Mouse (Mus musculus) midbrain, embryonic 11.5 days (tissue): ENCODE measurements around the gene Map4. TPM values are rescaled to one million over a fixed set of nuclear protein-coding genes. Genes with fewer than 3 reads are reported as not detected.

ENCODE experiments used
- ATAC-seq: fragments of 200-750 bp; cut with Nextera tagmentation; 2 replicates; pipeline ENCODE4 v1.8.0; 2017; ENCODE audit warnings: moderate TSS enrichment, moderate library complexity; ENCODE audit not compliant: low FRiP score
- DNase-seq: peaks from one replicate; pipeline ENCODE4 v3.0.0; 2015; ENCODE audit warnings: low spot score; ENCODE audit errors: missing footprints
- H3K27ac ChIP-seq: fragments of 300-500 bp; sonication (generic); 2 replicates; pipeline ENCODE4 v1.5.1; 2014; ENCODE audit warnings: low read depth, low read length
- H3K27me3 ChIP-seq: fragments of 300-500 bp; sonication (generic); 2 replicates; pipeline ENCODE4 v1.6.1; 2014; ENCODE audit warnings: mild to moderate bottlenecking, low read length, moderate library complexity, mixed read lengths; ENCODE audit not compliant: control insufficient read depth, insufficient read depth
- H3K36me3 ChIP-seq: fragments of 300-500 bp; sonication (generic); 2 replicates; pipeline ENCODE4 v1.6.1; 2014; ENCODE audit warnings: mild to moderate bottlenecking, low read length, moderate library complexity, mixed read lengths; ENCODE audit not compliant: control insufficient read depth, insufficient read depth
- H3K4me1 ChIP-seq: fragments of 300-500 bp; sonication (generic); 2 replicates; pipeline ENCODE4 v1.6.1; 2014; ENCODE audit warnings: low read length; ENCODE audit not compliant: control insufficient read depth, insufficient read depth
- H3K4me2 ChIP-seq: fragments of 300-500 bp; sonication (generic); 2 replicates; pipeline ENCODE4 v1.6.1; 2014; ENCODE audit warnings: mild to moderate bottlenecking, moderate library complexity
- H3K4me3 ChIP-seq: fragments of 300-500 bp; sonication (generic); 2 replicates; pipeline ENCODE4 v1.5.1; 2014; ENCODE audit warnings: low read depth, low read length
- H3K9ac ChIP-seq: fragments of 300-500 bp; sonication (generic); 2 replicates; pipeline ENCODE4 v1.6.1; 2014; ENCODE audit warnings: low read length
- H3K9me3 ChIP-seq: fragments of 300-500 bp; sonication (generic); 2 replicates; pipeline ENCODE4 v1.6.1; 2016; ENCODE audit warnings: low read length; ENCODE audit not compliant: control insufficient read depth
- WGBS: fragments of 180-500 bp; shearing (Covaris S2); extraction: QIAGEN DNeasy Blood & Tissue Kit; methylation state at CpG from one replicate; pipeline ENCODE4 v1.1.7; 2014; 5-methylcytosine and 5-hydroxymethylcytosine counted together
- polyA plus RNA-seq: library from polyadenylated mRNA; unstranded; fragments of >200 nt; fragmentation: Nextera tagmentation; extraction: Ambion mirVana; gene quantifications from 2 replicates; pipeline ENCODE4 v1.2.1, GENCODE M21; 2014

Gene Map4
- polyA plus RNA-seq, 1 experiment from 2014 or later, result 81.4 TPM

DNA sequence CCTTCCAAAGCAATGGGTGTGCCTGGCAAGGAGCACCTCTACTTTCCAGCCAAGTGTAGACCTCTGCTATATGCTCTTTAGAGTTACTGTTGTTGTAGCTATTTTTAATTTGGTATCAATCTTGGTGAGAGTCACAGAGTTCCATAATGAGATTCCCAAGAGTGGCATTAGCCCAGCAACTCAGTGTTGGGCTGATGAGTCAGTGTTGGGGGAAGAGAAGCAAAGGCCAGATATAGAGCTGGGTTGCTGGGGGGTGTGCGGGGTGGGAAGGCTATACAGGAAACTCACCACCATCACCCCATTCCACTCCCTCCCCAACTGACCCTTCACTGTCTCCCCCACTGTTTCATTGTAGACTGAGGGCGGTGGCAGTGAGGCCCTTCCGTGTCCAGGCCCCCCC is 149.8 kb downstream of the Map4 start:
- no peaks in the 10 kb centered on the region for H3K27me3 ChIP-seq
- H3K4me2 ChIP-seq, result no peak overlapping the region
- no peak overlapping the region for H3K4me3 ChIP-seq
- ATAC-seq, result no peak
- H3K9ac ChIP-seq, result no peak overlapping the region
- no peak overlapping the region for H3K27ac ChIP-seq
- no peaks in the 10 kb centered on the region for H3K4me1 ChIP-seq
- WGBS, result 72% methylated on average over 3 of the region's 3 CpGs
- no peak for DNase-seq
- peaks cover 19% of the 10 kb centered on the region for H3K36me3 ChIP-seq
- no peaks in the 10 kb centered on the region for H3K9me3 ChIP-seq

DNA sequence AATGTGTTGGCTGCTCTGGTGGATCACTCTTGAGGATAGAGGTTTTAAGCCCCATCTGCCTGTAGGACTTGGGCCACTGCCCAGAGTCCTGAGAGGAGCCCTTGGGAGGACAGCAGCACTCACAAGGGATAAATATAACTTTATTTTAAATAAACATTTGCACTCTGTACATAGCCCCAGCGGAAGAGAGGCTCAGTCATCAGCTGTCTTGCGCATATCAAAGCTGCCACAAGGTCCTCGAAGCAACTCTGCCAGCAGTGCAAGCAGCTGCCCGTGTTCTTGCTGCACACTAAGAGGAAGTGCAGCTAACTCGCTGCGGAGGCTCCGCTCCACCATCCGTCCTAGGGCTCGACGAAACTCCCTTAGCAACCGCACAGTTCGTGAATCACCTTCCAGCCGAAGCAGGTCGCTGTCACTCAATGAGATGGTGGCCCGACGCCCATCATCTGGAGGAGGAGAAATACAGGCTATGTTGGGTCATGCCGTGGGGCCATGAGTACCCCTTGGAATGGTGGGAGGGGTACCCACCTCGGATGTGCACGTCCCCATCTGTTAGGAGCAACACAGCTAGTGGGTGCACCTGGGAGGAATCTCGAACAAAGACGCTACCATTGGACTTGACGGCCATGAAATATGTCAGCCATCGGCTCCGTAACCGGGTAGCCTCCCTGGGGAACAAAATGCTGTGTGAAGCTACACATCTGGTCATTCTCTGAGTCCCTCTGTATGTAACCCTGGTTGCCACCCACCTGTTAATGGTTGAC is 153.1 kb downstream of the Map4 start:
- Histone ChIP-seq H3K4me2 (no peak overlapping the region), H3K9me3 (no peaks in the 10 kb centered on the region), H3K4me3 (no peak overlapping the region), H3K9ac (no peak overlapping the region), H3K4me1 (no peaks in the 10 kb centered on the region), H3K27ac (no peak overlapping the region), H3K36me3 (peaks cover 41% of the 10 kb centered on the region), H3K27me3 (no peaks in the 10 kb centered on the region)
- 92% methylated on average over 25 of the region's 25 CpGs for WGBS
- ATAC-seq, result no peak
- no peak for DNase-seq

DNA sequence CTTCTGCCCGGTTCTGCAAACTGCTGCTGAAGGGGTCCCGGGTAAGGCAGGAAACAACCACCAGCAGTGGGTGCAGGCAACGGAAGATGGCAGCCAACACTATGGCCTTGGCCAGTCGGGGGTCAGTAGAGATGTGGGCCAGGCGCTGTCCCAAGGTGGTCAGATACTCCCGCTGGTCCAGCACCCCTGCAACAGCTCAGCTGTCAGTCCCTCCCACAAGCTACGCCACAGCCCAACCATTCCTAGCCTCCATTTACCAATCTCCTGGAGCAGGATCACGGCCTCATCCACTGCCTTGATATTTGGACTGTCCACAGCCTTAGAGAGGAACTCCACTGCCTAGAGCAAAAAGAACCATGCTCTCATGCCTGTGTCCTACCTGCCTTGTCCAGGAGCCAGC is 154.4 kb downstream of the Map4 start:
- Histone ChIP-seq H3K27ac (no peak overlapping the region), H3K4me1 (no peaks in the 10 kb centered on the region), H3K36me3 (peaks cover 50% of the 10 kb centered on the region), H3K9me3 (no peaks in the 10 kb centered on the region), H3K4me3 (no peak overlapping the region), H3K9ac (no peak overlapping the region), H3K27me3 (no peaks in the 10 kb centered on the region), H3K4me2 (no peak overlapping the region)
- no peak for ATAC-seq
- 86% methylated on average over 8 of the region's 8 CpGs for WGBS
- no peak for DNase-seq

DNA sequence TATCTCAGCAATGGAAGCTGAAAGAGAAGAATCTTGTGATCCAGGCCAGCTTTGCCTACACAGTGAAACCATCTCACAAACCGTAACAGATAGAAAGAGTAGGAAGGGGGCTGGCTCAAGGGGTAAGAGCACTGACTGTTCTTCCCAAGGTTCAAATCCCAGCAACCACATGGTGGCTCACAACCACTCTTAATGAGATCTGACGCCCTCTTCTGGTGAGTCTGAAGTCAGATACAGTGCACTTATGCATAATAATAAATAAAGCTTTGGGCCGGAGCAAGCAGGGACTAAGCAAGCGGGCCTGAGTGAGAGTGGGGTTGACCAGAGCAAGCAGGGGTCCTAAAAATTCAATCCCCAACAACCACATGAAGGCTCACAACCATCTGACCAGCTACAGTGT is 162.0 kb downstream of the Map4 start:
- no peak for ATAC-seq
- H3K36me3 ChIP-seq, result peaks cover 55% of the 10 kb centered on the region

DNA sequence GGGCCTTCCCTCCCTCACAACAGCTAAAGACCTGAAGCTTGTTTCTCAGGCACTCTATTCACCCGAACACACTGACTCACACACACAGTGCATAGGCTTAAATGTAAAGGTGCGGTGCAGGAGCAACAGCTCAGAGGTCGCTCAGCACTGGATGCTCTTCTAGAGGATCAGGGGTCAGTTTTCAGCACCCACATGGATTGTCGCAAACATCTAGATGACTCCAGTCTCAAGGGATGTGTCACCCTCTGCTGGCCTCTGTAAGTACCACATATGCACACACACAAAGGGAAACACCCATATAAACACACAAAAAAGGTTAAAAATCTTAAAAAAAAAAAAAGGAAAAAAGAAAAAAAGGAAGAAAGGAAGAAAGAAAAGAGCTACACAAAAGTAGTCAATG is 163.5 kb downstream of the Map4 start:
- H3K4me3 ChIP-seq, result no peak overlapping the region
- no peaks in the 10 kb centered on the region for H3K9me3 ChIP-seq
- H3K27me3 ChIP-seq, result no peaks in the 10 kb centered on the region
- DNase-seq, result peak; percentile 80
- H3K4me1 ChIP-seq, result no peaks in the 10 kb centered on the region
- H3K27ac ChIP-seq, result no peak overlapping the region
- H3K36me3 ChIP-seq, result peaks cover 51% of the 10 kb centered on the region
- 96% methylated on average over 4 of the region's 4 CpGs for WGBS
- no peak overlapping the region for H3K9ac ChIP-seq
- no peak for ATAC-seq
- H3K4me2 ChIP-seq, result no peak overlapping the region

More for the DNA sequence above, 162.0 kb downstream of the Map4 start:
- Histone ChIP-seq H3K9ac (no peak overlapping the region), H3K27me3 (no peaks in the 10 kb centered on the region), H3K27ac (no peak overlapping the region), H3K4me1 (no peaks in the 10 kb centered on the region), H3K4me2 (no peak overlapping the region), H3K9me3 (no peaks in the 10 kb centered on the region), H3K4me3 (no peak overlapping the region)
- WGBS, result 86% methylated on average over 4 of the region's 4 CpGs
- DNase-seq, result no peak

DNA sequence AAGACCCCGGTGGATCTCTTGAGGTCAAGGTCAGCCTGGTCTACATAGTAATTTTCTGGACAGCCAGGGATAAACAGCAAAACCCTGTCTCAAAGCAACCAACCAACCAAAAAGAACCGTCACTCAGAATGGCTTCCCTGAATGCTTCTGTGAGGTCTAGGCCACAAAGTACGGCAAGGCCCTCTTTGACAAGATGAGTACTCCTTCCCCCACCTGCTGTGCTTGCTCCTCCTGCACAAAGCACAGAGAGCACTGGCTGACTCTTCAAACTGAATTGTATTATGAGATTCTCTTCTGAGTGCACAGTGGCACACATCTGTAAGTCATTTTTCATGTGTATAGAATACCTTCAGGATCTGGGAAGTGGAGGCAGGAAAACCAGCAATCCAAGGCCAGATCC is 166.5 kb downstream of the Map4 start:
- H3K4me3 ChIP-seq, result no peak overlapping the region
- no peak for ATAC-seq
- peaks cover 27% of the 10 kb centered on the region for H3K36me3 ChIP-seq
- DNase-seq, result no peak
- no peaks in the 10 kb centered on the region for H3K27me3 ChIP-seq
- no peak overlapping the region for H3K4me2 ChIP-seq
- H3K27ac ChIP-seq, result no peak overlapping the region
- H3K4me1 ChIP-seq, result peaks cover 4% of the 10 kb centered on the region; the same call in 1 of the 2 replicates
- no peak overlapping the region for H3K9ac ChIP-seq
- 83% methylated on average over 3 of the region's 3 CpGs for WGBS
- H3K9me3 ChIP-seq, result no peaks in the 10 kb centered on the region

DNA sequence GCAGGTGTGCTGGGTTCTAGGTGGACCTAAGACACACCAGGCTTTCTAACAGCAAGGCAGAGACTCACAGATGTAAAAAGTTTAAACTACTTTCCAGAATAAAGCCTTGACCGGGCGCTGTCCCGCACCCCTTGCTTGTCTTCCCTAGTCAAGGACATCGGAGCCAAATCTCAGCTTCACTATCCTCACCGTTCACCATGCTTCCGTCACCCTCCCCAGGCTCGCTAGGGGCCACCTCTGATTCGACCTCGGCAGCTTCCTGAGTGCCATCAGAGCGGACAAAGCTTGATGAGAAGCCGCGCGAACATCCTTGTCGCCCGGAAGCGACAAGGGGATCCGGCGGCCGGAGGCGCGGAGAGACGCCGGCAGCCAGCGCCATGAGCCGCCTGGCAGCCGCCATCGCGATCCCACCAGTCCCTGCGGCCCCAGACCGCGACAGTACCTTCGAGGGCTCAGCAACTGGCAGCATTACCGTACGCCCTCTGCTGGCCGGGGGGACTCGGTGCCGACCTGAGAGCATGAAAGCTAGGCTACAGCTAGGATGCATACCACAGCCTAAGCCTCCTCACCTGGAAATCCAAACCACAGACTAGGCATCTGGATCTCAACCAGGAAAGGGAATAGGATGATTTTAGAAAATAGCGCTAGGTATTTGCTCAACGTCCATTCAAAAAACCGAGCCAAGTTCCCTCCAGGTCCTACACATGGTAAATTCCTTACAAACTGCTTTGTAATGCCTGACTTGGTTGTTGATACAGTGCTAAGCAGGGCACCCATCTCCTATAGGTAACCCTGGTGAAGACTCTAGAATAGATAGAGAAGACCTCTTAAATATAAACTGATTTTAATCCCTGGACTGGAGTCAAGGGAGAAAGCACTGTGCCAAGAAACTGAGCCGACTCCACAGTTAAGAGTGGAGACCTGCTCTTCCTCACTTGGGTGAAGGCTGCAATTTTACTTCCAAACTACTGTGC is 169.7 kb downstream of the Map4 start:
- H3K36me3 ChIP-seq, result peaks cover 29% of the 10 kb centered on the region

DNA sequence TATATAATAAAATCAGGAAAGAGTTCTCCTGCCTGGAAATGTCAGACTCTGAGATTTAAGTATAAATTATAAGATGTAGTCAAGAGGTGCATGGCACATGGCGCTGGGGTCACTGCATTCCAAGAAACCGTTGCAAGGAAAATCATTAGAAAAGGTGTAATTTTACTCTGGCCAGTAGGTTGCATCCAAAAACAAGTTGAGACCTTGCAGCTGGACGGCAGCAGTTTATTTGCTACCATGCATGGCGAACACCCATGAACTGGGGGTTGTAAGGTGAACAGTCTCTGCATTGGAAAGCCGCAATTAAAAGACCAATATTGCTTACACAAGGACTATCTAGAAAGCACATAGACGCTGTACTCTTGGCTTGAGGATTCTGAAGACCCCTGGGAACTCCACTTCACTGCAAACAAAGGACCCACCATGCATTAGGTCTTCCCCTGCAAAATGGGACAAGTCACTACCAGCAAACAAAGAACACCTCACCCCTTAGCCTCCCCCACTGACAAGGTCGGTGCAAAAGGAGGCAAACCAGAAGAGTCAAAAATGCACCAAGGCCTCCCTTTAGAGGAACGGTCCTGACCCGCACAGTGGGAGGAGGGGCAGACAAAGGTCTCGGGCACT is 185.2 kb downstream of the Map4 start:
- DNase-seq, result peak; percentile 95

More for the DNA sequence above, 169.7 kb downstream of the Map4 start:
- ATAC-seq (peak; percentile 97), DNase-seq (peak; percentile 97)
- Histone ChIP-seq H3K4me3 (peak overlapping the region; percentile 70), H3K9ac (peak overlapping the region; percentile 86), H3K9me3 (no peaks in the 10 kb centered on the region), H3K4me1 (peaks cover 4% of the 10 kb centered on the region; the same call in 1 of the 2 replicates), H3K27ac (no peak overlapping the region; the same call in 1 of the 2 replicates), H3K27me3 (no peaks in the 10 kb centered on the region), H3K4me2 (peak overlapping the region; percentile 85)
- WGBS, result 3% methylated on average over 41 of the region's 41 CpGs

More for the DNA sequence above, 185.2 kb downstream of the Map4 start:
- WGBS, result 11% methylated on average over 10 of the region's 10 CpGs
- H3K9ac ChIP-seq, result peak overlapping the region; percentile 96
- ATAC-seq, result 0 out of 2 replicates have a peak, but pooled peaks have one; percentile 0
- H3K27ac ChIP-seq, result peak overlapping the region; percentile 96
- H3K36me3 ChIP-seq, result peaks cover 12% of the 10 kb centered on the region
- peak overlapping the region; percentile 51 for H3K4me2 ChIP-seq
- H3K9me3 ChIP-seq, result no peaks in the 10 kb centered on the region
- peak overlapping the region; percentile 74 for H3K4me3 ChIP-seq
- peaks cover 10% of the 10 kb centered on the region for H3K4me1 ChIP-seq
- H3K27me3 ChIP-seq, result no peaks in the 10 kb centered on the region
